Mouse (Mus musculus) spleen, adult 2 months (tissue): ENCODE results near the gene G430095P16Rik.

Source experiments
- CTCF ChIP-seq: fragments of 200-500 bp; IDR thresholded peaks from 2 replicates; pipeline ENCODE4 v1.5.1; 2011; ENCODE audit warnings: mild to moderate bottlenecking, inconsistent platforms; ENCODE audit not compliant: insufficient read depth, insufficient read length, insufficient replicate concordance; ENCODE audit errors: extremely low read depth
- POLR2A ChIP-seq: fragments of 200-500 bp; IDR thresholded peaks from 2 replicates; pipeline ENCODE4 v1.6.1; 2011; ENCODE audit warnings: low read depth, low read length, inconsistent platforms

DNA sequence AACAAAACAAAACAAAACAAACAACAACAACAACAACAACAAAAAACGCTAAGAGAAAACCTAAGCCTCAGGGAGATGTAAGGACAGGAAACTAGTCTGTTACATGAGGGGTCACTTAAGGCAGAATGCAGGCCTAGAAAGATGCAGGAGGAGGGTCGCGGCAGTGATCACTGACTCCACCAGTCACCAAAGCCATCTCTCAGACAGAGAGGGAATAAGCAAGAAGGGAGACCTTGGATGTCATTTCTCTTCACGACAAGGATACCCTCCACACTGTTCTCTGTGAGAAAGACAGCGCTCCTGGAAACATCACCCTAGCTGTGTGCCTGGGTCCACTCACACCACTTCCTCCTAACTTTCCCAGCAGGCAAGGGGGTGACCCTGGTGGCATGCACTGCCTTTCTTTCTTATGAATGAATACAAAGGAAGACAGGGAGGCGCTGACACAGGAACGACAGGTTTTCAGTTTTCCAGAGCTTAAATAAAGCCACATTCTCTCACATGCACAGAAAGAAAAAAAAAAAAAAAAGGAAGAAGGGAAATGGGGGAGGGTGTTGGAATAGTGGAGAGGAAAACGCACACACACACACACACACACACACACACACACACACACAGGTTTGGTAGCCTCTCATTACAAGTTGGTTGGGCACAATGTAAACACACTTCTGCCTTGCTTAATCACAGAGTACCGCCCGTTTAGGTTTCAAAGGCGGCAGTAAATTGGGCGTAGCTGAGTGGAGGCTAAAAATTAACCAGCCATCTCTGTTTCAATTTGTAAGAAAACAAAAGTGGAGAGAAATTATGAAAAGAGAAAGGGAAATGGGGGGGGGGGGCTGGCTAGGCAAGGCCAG is 47.5 kb downstream of the G430095P16Rik start:
- TF ChIP-seq CTCF (no peak), POLR2A (no peak)
